Mouse (Mus musculus) lung, postnatal 0 days (tissue): Measurements from ENCODE around the gene Ppip5k1. TPM values are rescaled to one million over a fixed set of nuclear protein-coding genes. Genes with fewer than 3 reads are reported as not detected.
A peak's percentile ranks its signal among the peaks of the same experiment; 100 is the strongest.

Experiments used
- ATAC-seq: fragments of 200-750 bp; cut with Nextera tagmentation; 2 replicates; pipeline ENCODE4 v1.8.0; 2017; ENCODE audit warnings: moderate library complexity
- DNase-seq: peaks from one replicate; pipeline ENCODE4 v3.0.0-alpha.2; 2016; ENCODE audit warnings: low spot score
- H3K27ac ChIP-seq: fragments of 300-500 bp; sonication (generic); 2 replicates; pipeline ENCODE4 v1.5.1; 2014; ENCODE audit warnings: antibody characterized with exemption, mild to moderate bottlenecking, low read length, mixed read lengths
- H3K27me3 ChIP-seq: fragments of 300-500 bp; sonication (generic); replicated peaks from 2 replicates; pipeline ENCODE4 v1.6.1; 2014; ENCODE audit warnings: low read length, mixed read lengths; ENCODE audit not compliant: insufficient read depth
- H3K36me3 ChIP-seq: fragments of 300-500 bp; sonication (generic); 2 replicates; pipeline ENCODE4 v1.6.1; 2014; ENCODE audit warnings: low read length, mixed read lengths; ENCODE audit not compliant: insufficient read depth
- H3K4me1 ChIP-seq: fragments of 300-500 bp; sonication (generic); 2 replicates; pipeline ENCODE4 v1.6.1; 2014; ENCODE audit warnings: antibody characterized with exemption, low read depth, low read length, mixed read lengths; ENCODE audit not compliant: insufficient read depth
- H3K4me2 ChIP-seq: fragments of 300-500 bp; sonication (generic); replicated peaks from 2 replicates; pipeline ENCODE4 v1.6.1; 2014; ENCODE audit warnings: low read depth, mild to moderate bottlenecking, low read length, moderate library complexity, mixed read lengths
- H3K4me3 ChIP-seq: fragments of 300-500 bp; sonication (generic); 2 replicates; pipeline ENCODE4 v1.5.1; 2014; ENCODE audit warnings: low read depth, low read length
- H3K9ac ChIP-seq: fragments of 300-500 bp; sonication (generic); replicated peaks from 2 replicates; pipeline ENCODE4 v1.6.1; 2014; ENCODE audit warnings: low read depth, mild to moderate bottlenecking
- H3K9me3 ChIP-seq: fragments of 300-500 bp; sonication (generic); 2 replicates; pipeline ENCODE4 v1.6.1; 2016; ENCODE audit warnings: low read length, mixed read lengths
- CTCF ChIP-seq: IDR thresholded peaks from 2 replicates; pipeline ENCODE4 v1.5.1; 2016; ENCODE audit warnings: antibody characterized with exemption, mild to moderate bottlenecking
- EP300 ChIP-seq: IDR thresholded peaks from 2 replicates; pipeline ENCODE4 v1.6.1; 2016; ENCODE audit warnings: antibody characterized with exemption, mild to moderate bottlenecking, control low read depth
- WGBS: fragments of 180-500 bp; shearing (Covaris S2); extraction: QIAGEN DNeasy Blood & Tissue Kit; methylation state at CpG from one replicate; pipeline ENCODE4 v1.1.7; 2014; 5-methylcytosine and 5-hydroxymethylcytosine counted together
- polyA plus RNA-seq: library from polyadenylated mRNA; unstranded; fragments of >200 nt; fragmentation: Nextera tagmentation; extraction: Ambion mirVana; gene quantifications from 2 replicates; pipeline ENCODE4 v1.2.1, GENCODE M21; 2015

Gene Ppip5k1
- polyA plus RNA-seq, 1 experiment from 2014 or later, result 9.7 TPM

DNA sequence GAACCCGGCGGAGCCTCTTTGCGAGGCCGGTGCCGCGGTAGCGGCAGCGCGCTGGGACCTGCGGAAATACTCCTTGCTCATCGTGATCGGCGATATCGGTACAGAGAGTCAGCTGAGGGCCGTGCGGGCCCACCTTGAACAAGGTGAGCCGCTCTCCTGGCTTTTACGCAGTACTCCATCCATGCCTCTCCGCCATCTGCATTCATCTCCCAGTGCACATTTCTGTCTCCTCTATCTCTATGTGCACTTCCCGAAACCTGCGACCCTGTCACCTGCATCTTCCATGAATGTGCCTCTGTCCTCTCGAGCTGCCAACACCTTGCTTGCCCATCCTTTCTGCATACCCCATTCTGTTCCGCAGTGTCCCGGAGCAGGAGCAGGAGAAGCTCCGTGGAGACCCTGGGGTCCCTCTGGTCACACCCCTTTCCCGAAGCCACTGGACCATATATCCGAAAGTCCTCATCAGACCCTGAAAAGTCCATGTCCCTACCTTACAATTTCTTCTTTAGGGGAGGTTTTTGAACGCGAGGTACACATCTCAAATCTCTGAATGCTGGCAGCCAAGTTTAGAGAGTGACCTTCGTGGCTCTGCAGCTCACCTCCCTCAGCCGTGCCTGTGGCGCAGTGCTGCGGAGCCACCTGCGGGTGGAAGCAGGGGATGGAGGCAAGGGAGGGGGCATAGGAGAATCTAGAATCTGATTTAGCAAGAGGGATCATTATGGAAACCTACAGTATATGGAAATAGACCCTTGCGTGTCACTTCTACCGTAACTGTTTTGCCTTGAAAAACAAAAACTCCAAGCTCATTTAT is 65.3 kb downstream of the Ppip5k1 start:
- WGBS, result 5% methylated on average over 36 of the region's 36 CpGs
- no peak for TF ChIP-seq EP300
- TF ChIP-seq CTCF, result no peak; the same call in 1 of the 2 replicates
- no peak overlapping the region for H3K9ac ChIP-seq
- H3K27me3 ChIP-seq, result peaks cover 24% of the 10 kb centered on the region
- no peak for DNase-seq
- no peaks in the 10 kb centered on the region for H3K36me3 ChIP-seq
- no peak; the same call in 1 of the 2 replicates for ATAC-seq
- no peaks in the 10 kb centered on the region for H3K9me3 ChIP-seq
- peak overlapping the region; percentile 37 for H3K4me3 ChIP-seq
- H3K4me1 ChIP-seq, result peaks cover 5% of the 10 kb centered on the region; the same call in 1 of the 2 replicates
- peak overlapping the region; percentile 72 for H3K4me2 ChIP-seq
- no peak overlapping the region for H3K27ac ChIP-seq

DNA sequence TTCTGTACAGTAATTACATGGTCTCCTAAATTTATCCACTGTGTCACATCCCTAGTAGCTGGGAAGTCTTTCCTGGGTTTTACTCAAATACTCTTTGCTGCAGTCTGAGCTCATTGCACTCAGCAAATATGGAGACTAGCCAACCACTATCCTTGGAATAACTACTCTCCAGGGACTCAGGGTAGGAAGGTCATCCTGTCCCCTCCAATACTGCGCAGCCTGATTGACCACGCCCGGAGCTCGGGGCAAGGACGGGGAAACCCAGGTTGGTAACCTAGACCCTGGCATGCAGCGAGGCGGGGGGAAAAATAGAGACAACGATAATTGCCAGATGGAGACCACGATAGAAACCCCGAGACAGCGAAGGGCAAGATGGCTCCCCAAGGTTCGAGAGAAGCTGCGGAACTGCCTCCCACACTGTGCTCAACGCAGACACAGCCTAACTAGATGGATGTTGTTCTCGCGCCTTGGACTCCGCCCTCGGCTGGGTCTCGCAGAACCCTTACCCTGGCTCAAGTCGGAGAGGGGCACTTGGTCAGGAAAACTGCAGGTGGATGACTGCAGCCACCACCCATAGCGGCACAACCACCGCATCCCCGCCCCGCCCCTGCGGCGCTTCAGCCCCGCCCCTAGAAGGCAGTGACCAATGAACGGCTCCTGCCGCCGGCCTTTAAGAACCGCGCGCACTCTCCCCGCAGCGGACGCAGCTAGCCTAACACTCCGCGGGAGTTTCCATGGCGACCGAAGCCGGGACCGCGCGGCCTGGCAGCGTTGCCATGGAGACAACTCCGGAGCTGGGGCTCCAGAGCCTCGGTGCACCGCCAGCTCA is 66.1 kb downstream of the Ppip5k1 start, which contains the start of gene Map1a:
TSS of gene Map1a (plus strand) at position 700 of the 829 bp plus-strand sequence.
- H3K4me1 ChIP-seq, result no peaks in the 10 kb centered on the region; the same call in 1 of the 2 replicates
- DNase-seq (peak; percentile 95), ATAC-seq (peak; percentile 97)
- no peaks in the 10 kb centered on the region for H3K36me3 ChIP-seq
- H3K9me3 ChIP-seq, result no peaks in the 10 kb centered on the region
- H3K9ac ChIP-seq, result no peak within 1 kb of the TSS
- WGBS, result 2% methylated on average over 45 of the region's 48 CpGs
- no peak for TF ChIP-seq EP300
- no peak for TF ChIP-seq CTCF
- H3K4me2 ChIP-seq, result peak within 1 kb of the TSS; percentile 72
- H3K4me3 ChIP-seq, result peak within 1 kb of the TSS; percentile 37
- H3K27me3 ChIP-seq, result peaks cover 24% of the 10 kb centered on the region
- H3K27ac ChIP-seq, result no peak within 1 kb of the TSS

DNA sequence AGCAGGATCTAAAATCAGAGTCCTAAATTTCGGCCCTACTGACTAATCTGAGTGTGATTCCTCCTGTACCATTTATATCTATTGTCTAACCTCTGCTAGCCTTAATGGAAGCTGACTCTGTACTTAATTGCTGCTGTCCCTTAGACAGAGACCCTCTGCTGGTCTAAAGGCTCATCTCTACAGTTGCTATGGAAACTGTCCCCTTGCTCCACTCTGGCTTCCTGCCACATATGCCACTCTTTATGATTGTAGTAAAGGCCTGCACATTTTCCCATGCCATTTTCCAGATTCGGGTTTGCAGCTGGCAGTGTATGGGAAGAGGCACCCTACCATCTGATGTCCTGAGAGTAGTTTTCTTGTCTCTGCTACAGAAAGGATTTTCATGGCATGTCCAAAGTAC is 67.3 kb downstream of the Ppip5k1 start:
- TF ChIP-seq EP300, result no peak
- no peak for TF ChIP-seq CTCF
- no peak overlapping the region for H3K4me2 ChIP-seq
- no peak overlapping the region for H3K4me3 ChIP-seq
- H3K4me1 ChIP-seq, result no peaks in the 10 kb centered on the region; the same call in 1 of the 2 replicates
- H3K9ac ChIP-seq, result no peak overlapping the region
- no peak for ATAC-seq
- H3K27ac ChIP-seq, result no peak overlapping the region
- DNase-seq, result no peak
- H3K27me3 ChIP-seq, result peaks cover 24% of the 10 kb centered on the region
- H3K36me3 ChIP-seq, result no peaks in the 10 kb centered on the region
- H3K9me3 ChIP-seq, result no peaks in the 10 kb centered on the region
- WGBS, result 64% methylated on average over 2 of the region's 2 CpGs

DNA sequence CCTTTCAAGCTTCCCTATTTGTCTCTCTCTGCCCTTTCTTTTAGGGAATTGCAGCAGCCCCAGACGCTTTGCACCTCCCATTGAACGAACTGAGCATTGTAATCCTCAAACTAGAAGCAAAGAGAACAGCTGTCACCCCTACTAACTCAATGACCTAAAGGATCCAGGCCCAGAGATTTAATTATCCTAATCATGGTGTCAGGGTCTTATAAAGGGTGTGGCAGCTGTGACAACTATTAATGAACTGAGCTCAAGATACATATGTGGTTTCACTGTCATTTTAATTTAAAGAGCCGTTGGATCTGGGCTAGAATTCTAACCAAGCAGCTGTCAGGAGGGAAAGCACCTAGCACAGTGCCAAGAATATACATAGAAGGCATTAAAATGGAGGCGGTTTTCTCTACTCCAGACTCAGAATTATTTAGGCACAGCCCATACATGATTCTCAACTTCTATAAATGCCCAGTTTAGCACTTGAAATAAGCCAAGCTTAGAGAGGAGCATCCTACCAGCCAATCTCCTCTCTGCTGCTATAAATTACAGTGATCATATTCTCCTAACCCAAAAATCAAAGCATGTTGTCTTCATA is 83.2 kb downstream of the Ppip5k1 start:
- WGBS, result 28% methylated on average over 4 of the region's 4 CpGs
- Histone ChIP-seq H3K4me3 (peak overlapping the region; percentile 84; the same call in 1 of the 2 replicates), H3K4me2 (peak overlapping the region; percentile 50), H3K36me3 (no peaks in the 10 kb centered on the region), H3K27ac (no peak overlapping the region), H3K9me3 (no peaks in the 10 kb centered on the region), H3K27me3 (no peaks in the 10 kb centered on the region), H3K9ac (no peak overlapping the region; the same call in 1 of the 2 replicates), H3K4me1 (no peaks in the 10 kb centered on the region)
- no peak for DNase-seq
- ATAC-seq, result no peak
- TF ChIP-seq CTCF (no peak), EP300 (no peak)

DNA sequence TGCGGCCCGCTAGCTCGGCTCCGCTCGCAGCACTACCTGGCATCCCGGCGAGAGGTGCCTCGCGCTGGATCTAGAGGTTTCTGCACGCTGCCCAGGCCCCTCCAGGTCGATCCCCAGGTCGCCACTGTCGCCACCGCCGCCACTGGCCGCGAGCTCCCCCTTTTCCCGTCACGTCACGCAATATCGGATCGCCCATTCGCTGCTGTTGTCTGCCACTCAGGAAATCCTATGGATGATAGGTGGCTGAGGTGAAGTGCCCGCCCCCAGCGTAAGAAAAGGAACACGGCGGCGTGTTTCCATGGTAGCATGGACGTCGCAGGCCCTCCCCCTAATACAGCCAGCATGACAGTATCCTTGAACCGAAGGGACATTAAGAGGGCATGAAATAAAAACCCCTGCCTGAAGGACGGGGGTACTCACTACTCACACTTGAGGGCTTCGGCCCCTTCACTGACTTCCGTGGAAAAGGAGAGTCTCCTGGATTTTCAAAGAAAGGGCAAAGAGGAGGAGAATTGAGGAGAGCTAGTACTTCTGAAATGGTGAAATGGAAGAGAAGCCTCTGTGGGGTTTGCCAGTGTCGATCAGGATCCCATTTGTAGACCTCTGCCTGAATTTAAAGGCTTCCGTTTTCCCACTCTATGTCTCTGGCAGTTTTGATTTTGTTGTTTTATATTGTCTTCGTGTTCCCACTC is 83.8 kb downstream of the Ppip5k1 start, which contains the start of gene Trp53bp1:
TSS of gene Trp53bp1 (minus strand) at position 172 of the 692 bp plus-strand sequence.
- Histone ChIP-seq H3K9me3 (no peaks in the 10 kb centered on the region), H3K4me2 (peak within 1 kb of the TSS; percentile 50), H3K9ac (peak within 1 kb of the TSS; percentile 46), H3K27me3 (no peaks in the 10 kb centered on the region), H3K4me3 (peak within 1 kb of the TSS; percentile 84), H3K27ac (peak within 1 kb of the TSS; percentile 52; the same call in 1 of the 2 replicates), H3K36me3 (no peaks in the 10 kb centered on the region), H3K4me1 (no peaks in the 10 kb centered on the region)
- peak; percentile 100 for ATAC-seq
- peak; percentile 98 for DNase-seq
- WGBS, result under 1% methylated on average over 36 of the region's 37 CpGs
- TF ChIP-seq CTCF (no peak), EP300 (no peak)
